Mouse (Mus musculus): ENCODE data around the gene Nfkb2. TPM values are rescaled to one million over a fixed set of nuclear protein-coding genes. Genes with fewer than 3 reads are reported as not detected.
A peak's percentile ranks its signal among the peaks of the same experiment; 100 is the strongest.

Gene Nfkb2
- total RNA-seq, 2 experiments from 2014 or later: 9.6 to 10.4 TPM

- no peak for DNase-seq
- intact Hi-C loops (cut with DNase I; ENCODE audit: low total_unique reads): no loop called here
These were observed 2.7 kb downstream of the Nfkb2 start for GRCm38 (mm10) chr19:46306751-46307289.

- DNase-seq: peak; percentile 3
- intact Hi-C loops (cut with DNase I; ENCODE audit: low total_unique reads): no loop called here
These were observed 3.7 kb downstream of the Nfkb2 start for GRCm38 (mm10) chr19:46307781-46308180.

- intact Hi-C loops (cut with DNase I; ENCODE audit: low total_unique reads): no loop called here
- DNase-seq: peak; percentile 3
These were observed 4.2 kb downstream of the Nfkb2 start for GRCm38 (mm10) chr19:46308303-46308702.

GRCm38 (mm10) chr19:46308706-46309435 is 4.8 kb downstream of the Nfkb2 start:
- DNase-seq: peak; percentile 86
- intact Hi-C loops (cut with DNase I; ENCODE audit: low total_unique reads): no loop called here

GRCm38 (mm10) chr19:46309651-46310305 is 5.7 kb downstream of the Nfkb2 start:
- intact Hi-C loops (cut with DNase I; ENCODE audit: low total_unique reads): no loop called here
- DNase-seq: peak; percentile 4

- no peak for DNase-seq
- intact Hi-C loops (cut with DNase I; ENCODE audit: low total_unique reads): no loop called here
These were observed 6.3 kb downstream of the Nfkb2 start for GRCm38 (mm10) chr19:46310312-46310865.

GRCm38 (mm10) chr19:46311341-46311740 is 7.2 kb downstream of the Nfkb2 start:
- intact Hi-C loops (cut with DNase I; ENCODE audit: low total_unique reads): no loop called here
- DNase-seq: no peak

- intact Hi-C loops (cut with DNase I; ENCODE audit: low total_unique reads): no loop called here
- DNase-seq: peak; percentile 2
These were observed 8.4 kb downstream of the Nfkb2 start for GRCm38 (mm10) chr19:46312566-46312965.

GRCm38 (mm10) chr19:46313116-46313515 is 9.0 kb downstream of the Nfkb2 start:
- intact Hi-C loops (cut with DNase I; ENCODE audit: low total_unique reads): no loop called here
- no peak for DNase-seq

GRCm38 (mm10) chr19:46313591-46313990 is 9.5 kb downstream of the Nfkb2 start:
- intact Hi-C loops (cut with DNase I; ENCODE audit: low total_unique reads): no loop called here
- DNase-seq: no peak

GRCm38 (mm10) chr19:46314151-46314601 is 10.1 kb downstream of the Nfkb2 start:
- DNase-seq: peak; percentile 3

GRCm38 (mm10) chr19:46314872-46315742 is 11.0 kb downstream of the Nfkb2 start:
- no peak for DNase-seq

More at GRCm38 (mm10) chr19:46314151-46314601, 10.1 kb downstream of the Nfkb2 start:
- intact Hi-C loops (cut with DNase I; ENCODE audit: low total_unique reads): no loop called here

GRCm38 (mm10) chr19:46315752-46316610 is 11.9 kb downstream of the Nfkb2 start:
- intact Hi-C loops (cut with DNase I; ENCODE audit: low total_unique reads): no loop called here
- no peak for DNase-seq

More at GRCm38 (mm10) chr19:46314872-46315742, 11.0 kb downstream of the Nfkb2 start:
- intact Hi-C loops (cut with DNase I; ENCODE audit: low total_unique reads): no loop called here

GRCm38 (mm10) chr19:46316846-46317545 is 12.9 kb downstream of the Nfkb2 start:
- intact Hi-C loops (cut with DNase I; ENCODE audit: low total_unique reads): no loop called here

GRCm38 (mm10) chr19:46317546-46317885 is 13.4 kb downstream of the Nfkb2 start:
- peak; percentile 3 for DNase-seq
- intact Hi-C loops (cut with DNase I; ENCODE audit: low total_unique reads): no loop called here

More at GRCm38 (mm10) chr19:46316846-46317545, 12.9 kb downstream of the Nfkb2 start:
- peak; percentile 6 for DNase-seq

GRCm38 (mm10) chr19:46318031-46318471 is 13.9 kb downstream of the Nfkb2 start:
- DNase-seq: peak; percentile 23

GRCm38 (mm10) chr19:46318586-46319378 is 14.7 kb downstream of the Nfkb2 start:
- DNase-seq: peak; percentile 68
- intact Hi-C loops (cut with DNase I; ENCODE audit: low total_unique reads): no loop called here

More at GRCm38 (mm10) chr19:46318031-46318471, 13.9 kb downstream of the Nfkb2 start:
- intact Hi-C loops (cut with DNase I; ENCODE audit: low total_unique reads): no loop called here
